Mouse (Mus musculus) lung, postnatal 0 days (tissue): ENCODE measurements around the gene Phf23. TPM values are rescaled to one million over a fixed set of nuclear protein-coding genes. Genes with fewer than 3 reads are reported as not detected.

Source experiments
- ATAC-seq: fragments of 200-750 bp; cut with Nextera tagmentation; 2 replicates; pipeline ENCODE4 v1.8.0; 2017; ENCODE audit warnings: moderate library complexity
- DNase-seq: peaks from one replicate; pipeline ENCODE4 v3.0.0-alpha.2; 2016; ENCODE audit warnings: low spot score
- H3K27ac ChIP-seq: fragments of 300-500 bp; sonication (generic); 2 replicates; pipeline ENCODE4 v1.5.1; 2014; ENCODE audit warnings: antibody characterized with exemption, mild to moderate bottlenecking, low read length, mixed read lengths
- H3K27me3 ChIP-seq: fragments of 300-500 bp; sonication (generic); replicated peaks from 2 replicates; pipeline ENCODE4 v1.6.1; 2014; ENCODE audit warnings: low read length, mixed read lengths; ENCODE audit not compliant: insufficient read depth
- H3K36me3 ChIP-seq: fragments of 300-500 bp; sonication (generic); 2 replicates; pipeline ENCODE4 v1.6.1; 2014; ENCODE audit warnings: low read length, mixed read lengths; ENCODE audit not compliant: insufficient read depth
- H3K4me1 ChIP-seq: fragments of 300-500 bp; sonication (generic); 2 replicates; pipeline ENCODE4 v1.6.1; 2014; ENCODE audit warnings: antibody characterized with exemption, low read depth, low read length, mixed read lengths; ENCODE audit not compliant: insufficient read depth
- H3K4me2 ChIP-seq: fragments of 300-500 bp; sonication (generic); replicated peaks from 2 replicates; pipeline ENCODE4 v1.6.1; 2014; ENCODE audit warnings: low read depth, mild to moderate bottlenecking, low read length, moderate library complexity, mixed read lengths
- H3K4me3 ChIP-seq: fragments of 300-500 bp; sonication (generic); 2 replicates; pipeline ENCODE4 v1.5.1; 2014; ENCODE audit warnings: low read depth, low read length
- H3K9ac ChIP-seq: fragments of 300-500 bp; sonication (generic); replicated peaks from 2 replicates; pipeline ENCODE4 v1.6.1; 2014; ENCODE audit warnings: low read depth, mild to moderate bottlenecking
- H3K9me3 ChIP-seq: fragments of 300-500 bp; sonication (generic); 2 replicates; pipeline ENCODE4 v1.6.1; 2016; ENCODE audit warnings: low read length, mixed read lengths
- CTCF ChIP-seq: IDR thresholded peaks from 2 replicates; pipeline ENCODE4 v1.5.1; 2016; ENCODE audit warnings: antibody characterized with exemption, mild to moderate bottlenecking
- EP300 ChIP-seq: IDR thresholded peaks from 2 replicates; pipeline ENCODE4 v1.6.1; 2016; ENCODE audit warnings: antibody characterized with exemption, mild to moderate bottlenecking, control low read depth
- WGBS: fragments of 180-500 bp; shearing (Covaris S2); extraction: QIAGEN DNeasy Blood & Tissue Kit; methylation state at CpG from one replicate; pipeline ENCODE4 v1.1.7; 2014; 5-methylcytosine and 5-hydroxymethylcytosine counted together
- polyA plus RNA-seq: library from polyadenylated mRNA; unstranded; fragments of >200 nt; fragmentation: Nextera tagmentation; extraction: Ambion mirVana; gene quantifications from 2 replicates; pipeline ENCODE4 v1.2.1, GENCODE M21; 2015

Phf23 gene
- polyA plus RNA-seq, 1 experiment from 2014 or later, result 57.5 TPM

GRCm38 (mm10) chr11:70030651-70031320 is 35.2 kb downstream of the Phf23 start:
- H3K27me3 ChIP-seq, result no peaks in the 10 kb centered on the region
- WGBS, result 93% methylated on average over 28 of the region's 28 CpGs
- TF ChIP-seq EP300 (no peak), CTCF (no peak)
- H3K9me3 ChIP-seq, result no peaks in the 10 kb centered on the region
- DNase-seq, result no peak
- peaks cover 7% of the 10 kb centered on the region; the same call in 1 of the 2 replicates for H3K4me1 ChIP-seq
- H3K9ac ChIP-seq, result no peak overlapping the region
- no peaks in the 10 kb centered on the region; the same call in 1 of the 2 replicates for H3K36me3 ChIP-seq
- H3K27ac ChIP-seq, result no peak overlapping the region
- ATAC-seq, result no peak
- H3K4me3 ChIP-seq, result no peak overlapping the region
- H3K4me2 ChIP-seq, result no peak overlapping the region

- no peaks in the 10 kb centered on the region for H3K9me3 ChIP-seq
- no peaks in the 10 kb centered on the region for H3K27me3 ChIP-seq
- H3K4me1 ChIP-seq, result peaks cover 7% of the 10 kb centered on the region; the same call in 1 of the 2 replicates
- ATAC-seq (no peak), DNase-seq (no peak)
- TF ChIP-seq EP300 (no peak), CTCF (no peak)
- no peak overlapping the region for H3K27ac ChIP-seq
- 97% methylated on average over 11 of the region's 11 CpGs for WGBS
- H3K9ac ChIP-seq, result no peak overlapping the region
- H3K36me3 ChIP-seq, result no peaks in the 10 kb centered on the region; the same call in 1 of the 2 replicates
- no peak overlapping the region for H3K4me3 ChIP-seq
- no peak overlapping the region for H3K4me2 ChIP-seq
These were observed 35.7 kb downstream of the Phf23 start for GRCm38 (mm10) chr11:70031321-70031670.

DNA sequence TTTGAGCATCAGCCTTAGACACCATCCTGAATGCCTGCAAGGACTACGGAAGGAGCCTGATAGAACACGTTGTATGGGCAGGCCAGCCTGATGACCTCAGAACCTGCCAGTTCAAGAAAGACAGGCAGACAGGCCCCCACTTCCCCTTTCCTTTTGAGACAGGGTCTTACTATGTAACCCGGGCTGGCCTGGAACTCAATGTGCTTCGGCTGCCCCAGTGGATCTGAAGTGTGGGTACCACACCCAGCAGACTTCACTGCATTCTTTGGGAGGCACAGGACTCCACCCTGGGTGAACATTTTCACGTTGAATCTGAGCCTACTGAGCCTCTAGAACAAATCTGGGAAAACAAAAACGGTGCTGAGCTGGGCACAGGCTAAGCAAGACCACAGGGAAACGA is 42.6 kb downstream of the Phf23 start:
- no peak overlapping the region for H3K27ac ChIP-seq
- no peak for TF ChIP-seq CTCF
- TF ChIP-seq EP300, result peak; percentile 31; the same call in 1 of the 2 replicates
- no peak overlapping the region for H3K4me2 ChIP-seq
- H3K27me3 ChIP-seq, result no peaks in the 10 kb centered on the region
- WGBS, result 54% methylated on average over 7 of the region's 7 CpGs
- H3K4me1 ChIP-seq, result no peaks in the 10 kb centered on the region
- DNase-seq (no peak), ATAC-seq (peak; percentile 65)
- no peaks in the 10 kb centered on the region for H3K36me3 ChIP-seq
- H3K4me3 ChIP-seq, result no peak overlapping the region
- H3K9me3 ChIP-seq, result no peaks in the 10 kb centered on the region
- no peak overlapping the region for H3K9ac ChIP-seq

- 89% methylated on average over 10 of the region's 10 CpGs for WGBS
- DNase-seq (no peak), ATAC-seq (no peak)
- no peak overlapping the region for H3K9ac ChIP-seq
- TF ChIP-seq CTCF (no peak), EP300 (no peak)
- no peak overlapping the region for H3K4me2 ChIP-seq
- H3K4me1 ChIP-seq, result no peaks in the 10 kb centered on the region
- no peak overlapping the region for H3K4me3 ChIP-seq
- no peaks in the 10 kb centered on the region for H3K36me3 ChIP-seq
- H3K27ac ChIP-seq, result no peak overlapping the region
- H3K9me3 ChIP-seq, result no peaks in the 10 kb centered on the region
- H3K27me3 ChIP-seq, result no peaks in the 10 kb centered on the region
These were observed 44.1 kb downstream of the Phf23 start for GRCm38 (mm10) chr11:70039631-70040030.

GRCm38 (mm10) chr11:70040184-70040583 is 44.6 kb downstream of the Phf23 start:
- Histone ChIP-seq H3K36me3 (no peaks in the 10 kb centered on the region), H3K4me2 (no peak overlapping the region), H3K4me3 (no peak overlapping the region), H3K9me3 (no peaks in the 10 kb centered on the region), H3K9ac (no peak overlapping the region), H3K4me1 (no peaks in the 10 kb centered on the region), H3K27ac (no peak overlapping the region), H3K27me3 (no peaks in the 10 kb centered on the region)
- TF ChIP-seq EP300, result no peak
- no peak for TF ChIP-seq CTCF
- 77% methylated on average over 6 of the region's 7 CpGs for WGBS
- DNase-seq (no peak), ATAC-seq (no peak)

DNA sequence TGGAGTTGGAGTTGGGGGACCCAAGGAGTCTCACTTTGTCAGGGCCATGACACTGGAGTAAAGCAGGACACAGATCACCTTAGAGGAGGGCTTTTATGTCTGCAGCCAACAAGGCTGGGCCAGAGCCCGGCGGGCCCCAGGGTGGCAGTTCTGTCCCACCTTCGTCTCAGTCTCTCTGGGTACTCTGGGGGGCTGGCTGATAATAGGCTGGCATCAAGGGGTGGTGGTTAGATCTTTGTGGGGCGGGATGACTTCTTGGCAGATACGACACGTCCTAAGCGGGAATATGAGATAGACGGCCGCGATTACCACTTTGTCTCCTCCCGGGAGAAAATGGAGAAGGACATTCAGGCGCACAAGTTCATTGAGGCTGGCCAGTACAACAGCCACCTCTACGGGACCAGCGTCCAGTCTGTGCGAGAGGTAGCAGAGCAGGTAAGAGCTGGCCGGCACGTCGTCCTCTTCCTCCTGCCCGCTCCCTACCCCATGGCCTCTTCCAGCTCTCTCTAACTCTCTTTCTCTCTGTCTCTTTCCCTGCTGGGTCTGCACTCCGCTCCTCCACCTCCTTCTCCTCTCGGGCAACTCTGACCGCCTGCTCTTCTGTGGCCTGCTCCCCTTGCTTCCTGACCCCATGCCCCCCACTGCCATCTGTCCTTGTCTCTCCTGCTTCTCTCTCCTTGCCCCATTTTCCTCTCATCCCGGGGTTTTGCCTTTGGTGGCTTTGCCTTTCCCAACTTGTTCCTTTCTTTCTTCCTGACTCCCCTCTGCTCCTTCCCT is 46.9 kb downstream of the Phf23 start:
- Histone ChIP-seq H3K4me1 (no peaks in the 10 kb centered on the region), H3K9me3 (no peaks in the 10 kb centered on the region), H3K27me3 (no peaks in the 10 kb centered on the region), H3K36me3 (no peaks in the 10 kb centered on the region), H3K4me3 (no peak overlapping the region), H3K27ac (no peak overlapping the region), H3K4me2 (no peak overlapping the region), H3K9ac (no peak overlapping the region)
- WGBS, result 87% methylated on average over 17 of the region's 23 CpGs
- no peak for DNase-seq
- TF ChIP-seq EP300 (no peak), CTCF (no peak)
- no peak for ATAC-seq
